Mouse (Mus musculus) ES-Bruce4 (cell line): ENCODE data around the gene 2310079G19Rik. TPM values are rescaled to one million over a fixed set of nuclear protein-coding genes. Genes with fewer than 3 reads are reported as not detected.

Experiments used
- H3K27ac ChIP-seq: 2 replicates; pipeline ENCODE4 v1.5.1; 2012; ENCODE audit warnings: low read length, inconsistent platforms; ENCODE audit not compliant: insufficient read depth
- H3K27me3 ChIP-seq: 2 replicates; pipeline ENCODE4 v1.6.1; 2012; ENCODE audit warnings: mild to moderate bottlenecking, low read length, inconsistent platforms; ENCODE audit not compliant: control insufficient read depth, poor library complexity, insufficient read depth, severe bottlenecking
- H3K36me3 ChIP-seq: 2 replicates; pipeline ENCODE4 v1.6.1; 2012; ENCODE audit warnings: inconsistent platforms, mild to moderate bottlenecking, low read length, moderate library complexity; ENCODE audit not compliant: control insufficient read depth, poor library complexity, insufficient read depth, severe bottlenecking
- H3K4me1 ChIP-seq: one replicate; pipeline ENCODE4 v1.8.1; 2011; ENCODE audit warnings: low read length; ENCODE audit not compliant: control insufficient read depth, insufficient read depth
- H3K4me3 ChIP-seq: 2 replicates; pipeline ENCODE4 v1.5.1; 2011; ENCODE audit warnings: low read depth, mild to moderate bottlenecking, low read length
- H3K9ac ChIP-seq: 2 replicates; pipeline ENCODE4 v1.6.1; 2012; ENCODE audit warnings: low read depth, mild to moderate bottlenecking, inconsistent platforms; ENCODE audit not compliant: poor library complexity, severe bottlenecking
- H3K9me3 ChIP-seq: replicated peaks from 2 replicates; pipeline ENCODE4 v1.6.1; 2012; ENCODE audit warnings: mild to moderate bottlenecking, low read length, inconsistent platforms; ENCODE audit not compliant: control insufficient read depth, poor library complexity, insufficient read depth, severe bottlenecking
- CTCF ChIP-seq: IDR thresholded peaks from one replicate; pipeline ENCODE4 v1.8.1; 2011; ENCODE audit warnings: low read depth, low read length
- EP300 ChIP-seq: IDR thresholded peaks from 2 replicates; pipeline ENCODE4 v1.6.1; 2011; ENCODE audit warnings: low read depth, low read length; ENCODE audit not compliant: insufficient read depth
- POLR2A ChIP-seq: IDR thresholded peaks from one replicate; pipeline ENCODE4 v1.8.1; 2011; ENCODE audit warnings: low read length; ENCODE audit not compliant: insufficient read depth
- polyA plus RNA-seq: library from polyadenylated mRNA; stranded (reverse); fragments of >200 nt; gene quantifications from 2 replicates; pipeline ENCODE4 v1.2.4, GENCODE M21; 2011; ENCODE audit warnings: low read depth; ENCODE audit not compliant: missing spikeins, insufficient read depth, insufficient read length

The 2310079G19Rik gene
- polyA plus RNA-seq, 1 experiment: not detected

DNA sequence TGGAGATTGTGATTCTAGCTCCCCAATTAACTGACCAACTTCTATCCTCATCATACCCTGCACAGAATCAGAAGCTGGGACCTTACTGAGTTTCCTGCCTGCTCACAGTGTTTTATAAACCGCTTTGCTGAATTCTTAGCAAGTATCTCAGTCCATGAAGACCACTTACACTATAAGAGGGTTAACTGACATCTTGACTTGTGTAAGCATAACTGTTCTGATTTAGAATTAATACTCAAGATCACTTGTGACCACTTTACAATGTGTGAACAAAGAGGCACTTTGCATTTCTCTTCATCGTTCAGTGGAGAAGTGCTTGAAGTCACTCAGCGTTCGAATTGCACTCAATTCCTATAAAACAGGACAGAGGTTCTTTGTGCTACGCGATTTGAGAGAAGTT lies 22.9 kb downstream of the 2310079G19Rik start:
- Histone ChIP-seq H3K27ac (no peak overlapping the region), H3K36me3 (no peaks in the 10 kb centered on the region), H3K4me1 (no peaks in the 10 kb centered on the region), H3K9me3 (no peaks in the 10 kb centered on the region), H3K27me3 (no peaks in the 10 kb centered on the region; the same call in 1 of the 2 replicates), H3K4me3 (no peak overlapping the region), H3K9ac (no peak overlapping the region)
- no peak for TF ChIP-seq EP300
- TF ChIP-seq POLR2A: no peak
- TF ChIP-seq CTCF: no peak

DNA sequence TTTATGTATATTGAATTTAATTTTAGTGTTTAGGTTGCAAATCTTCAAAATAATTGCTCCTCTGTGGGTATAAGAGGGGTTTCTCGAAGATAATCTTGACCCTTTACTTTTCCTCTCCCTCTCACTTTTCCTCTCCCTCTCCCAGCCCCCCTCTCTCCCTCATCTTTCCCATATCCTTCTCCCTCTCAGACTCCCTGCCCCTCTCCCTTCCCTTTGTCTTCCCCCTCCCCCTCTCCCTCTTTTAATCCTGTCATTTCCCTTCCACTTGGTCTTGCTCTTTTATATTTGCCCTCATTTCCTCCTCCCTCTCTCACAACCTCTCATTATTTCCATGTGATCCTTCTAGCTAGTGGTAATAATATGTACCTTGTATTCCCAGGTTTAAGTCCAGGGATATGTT lies 25.0 kb downstream of the 2310079G19Rik start:
- no peaks in the 10 kb centered on the region for H3K9me3 ChIP-seq
- no peak overlapping the region for H3K27ac ChIP-seq
- no peaks in the 10 kb centered on the region; the same call in 1 of the 2 replicates for H3K27me3 ChIP-seq
- no peak for TF ChIP-seq EP300
- no peak for TF ChIP-seq POLR2A
- TF ChIP-seq CTCF: no peak
- no peaks in the 10 kb centered on the region for H3K4me1 ChIP-seq
- H3K9ac ChIP-seq: no peak overlapping the region
- H3K4me3 ChIP-seq: no peak overlapping the region
- H3K36me3 ChIP-seq: no peaks in the 10 kb centered on the region

DNA sequence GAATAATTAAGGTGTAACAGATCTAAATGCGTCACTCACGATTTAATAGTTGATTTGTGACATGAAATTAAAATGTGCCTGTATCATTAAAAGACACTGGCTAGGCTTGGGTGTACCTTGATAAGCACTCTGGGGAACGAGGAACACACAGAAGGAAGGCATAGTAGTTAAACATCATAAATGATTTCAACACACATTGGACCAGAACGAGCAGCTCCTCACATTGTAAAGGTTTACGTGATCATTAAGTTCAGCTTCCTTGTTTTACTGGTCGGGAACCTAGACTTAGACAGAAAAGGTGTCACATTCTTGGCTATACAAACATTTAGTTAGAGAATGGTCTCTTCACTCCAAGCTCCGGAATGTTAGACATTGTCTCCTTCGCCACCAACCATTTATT lies 27.2 kb downstream of the 2310079G19Rik start:
- TF ChIP-seq EP300 (no peak), CTCF (no peak), POLR2A (no peak)
- Histone ChIP-seq H3K9ac (no peak overlapping the region), H3K36me3 (no peaks in the 10 kb centered on the region), H3K4me1 (no peaks in the 10 kb centered on the region), H3K4me3 (no peak overlapping the region), H3K9me3 (no peaks in the 10 kb centered on the region), H3K27me3 (no peaks in the 10 kb centered on the region; the same call in 1 of the 2 replicates), H3K27ac (no peak overlapping the region)

DNA sequence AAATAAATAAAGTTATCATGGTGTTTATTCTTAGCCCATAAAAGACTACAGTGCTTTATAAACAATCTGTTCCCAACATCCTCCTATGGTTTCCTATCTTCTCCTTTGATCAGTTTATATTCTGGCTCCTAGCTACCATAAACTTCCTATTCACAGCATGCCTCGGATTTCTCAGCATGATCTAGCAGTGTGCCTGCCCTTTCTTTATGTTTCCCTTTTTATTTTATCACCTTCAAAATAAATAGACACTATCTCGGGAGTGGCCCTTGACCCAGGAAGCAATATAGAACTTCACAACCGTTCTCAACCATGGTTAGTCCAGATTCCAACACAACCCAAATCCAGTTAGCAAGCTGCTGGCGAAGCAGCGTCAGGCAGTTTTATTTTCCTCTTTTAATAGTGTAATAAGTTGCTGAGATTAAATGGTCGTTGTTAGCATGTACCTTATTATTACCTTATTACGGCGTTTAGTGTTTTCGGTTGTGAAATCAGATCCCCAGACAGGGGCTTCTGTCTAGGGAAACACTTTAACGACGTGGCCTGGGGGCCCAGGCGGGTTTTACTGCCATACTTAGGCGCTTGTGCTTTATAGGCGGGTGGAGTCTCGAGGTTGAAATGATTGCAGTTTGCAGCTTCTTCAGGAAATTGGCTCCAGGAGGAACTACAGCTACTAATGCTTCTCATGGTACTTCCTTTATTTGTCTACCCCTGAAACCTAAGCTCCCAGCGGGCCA lies 27.8 kb downstream of the 2310079G19Rik start:
- Histone ChIP-seq H3K27me3 (no peaks in the 10 kb centered on the region; the same call in 1 of the 2 replicates), H3K27ac (no peak overlapping the region), H3K9ac (no peak overlapping the region), H3K4me1 (no peaks in the 10 kb centered on the region), H3K36me3 (no peaks in the 10 kb centered on the region), H3K4me3 (no peak overlapping the region), H3K9me3 (no peaks in the 10 kb centered on the region)
- TF ChIP-seq CTCF (no peak), POLR2A (no peak), EP300 (no peak)

DNA sequence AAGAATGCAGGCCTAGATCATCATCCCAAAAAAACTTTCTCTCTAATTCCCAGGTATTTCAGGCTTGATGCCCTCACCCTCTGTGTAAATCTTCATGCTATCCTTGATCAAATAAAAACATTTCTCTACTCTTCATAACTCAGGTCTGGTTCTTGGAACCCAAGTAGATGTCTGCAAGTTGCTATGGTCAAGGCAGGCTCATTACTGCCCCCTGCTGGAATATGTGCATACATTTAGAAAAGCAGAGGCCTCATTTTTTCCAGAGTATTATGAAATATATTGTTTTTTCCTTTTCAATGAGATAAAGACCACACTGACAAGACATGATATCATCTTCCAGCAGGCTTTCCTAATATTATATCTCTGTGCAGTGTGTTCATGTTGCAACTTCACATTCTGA lies 34.7 kb downstream of the 2310079G19Rik start:
- no peaks in the 10 kb centered on the region for H3K36me3 ChIP-seq
- no peaks in the 10 kb centered on the region for H3K4me1 ChIP-seq
- H3K9me3 ChIP-seq: no peaks in the 10 kb centered on the region
- H3K9ac ChIP-seq: no peak overlapping the region
- TF ChIP-seq CTCF (no peak), POLR2A (no peak), EP300 (no peak)
- H3K27ac ChIP-seq: no peak overlapping the region
- H3K4me3 ChIP-seq: no peak overlapping the region
- H3K27me3 ChIP-seq: no peaks in the 10 kb centered on the region

DNA sequence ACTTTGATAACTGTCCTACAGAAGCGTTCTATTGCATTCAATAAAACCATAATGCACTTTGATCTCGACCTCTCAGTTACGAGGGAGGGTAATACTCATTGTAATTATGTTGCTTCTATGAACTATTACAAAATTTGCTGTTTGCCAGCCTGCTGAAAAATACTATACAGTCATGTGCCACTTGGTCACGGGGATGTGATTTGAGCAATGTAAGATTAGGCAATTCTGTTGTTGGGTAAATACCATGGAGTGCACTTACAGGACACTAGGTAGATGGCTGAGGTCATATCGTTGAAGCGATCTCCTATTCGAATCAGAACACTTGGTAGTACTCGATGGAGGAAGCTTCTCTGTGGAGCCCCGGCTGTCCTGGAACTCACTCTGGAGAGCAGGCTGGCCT lies 44.1 kb downstream of the 2310079G19Rik start:
- Histone ChIP-seq H3K36me3 (no peaks in the 10 kb centered on the region), H3K27me3 (no peaks in the 10 kb centered on the region), H3K27ac (no peak overlapping the region), H3K9ac (no peak overlapping the region), H3K4me3 (no peak overlapping the region), H3K4me1 (no peaks in the 10 kb centered on the region), H3K9me3 (no peaks in the 10 kb centered on the region)
- no peak for TF ChIP-seq POLR2A
- no peak for TF ChIP-seq EP300
- no peak for TF ChIP-seq CTCF

Other genes with a start within 250 kb of the 2310079G19Rik start
- not detected in 2 replicates for gene Cldn17, start 120.7 kb downstream of the 2310079G19Rik start, polyA plus RNA-seq
- not detected in 2 replicates for gene Cldn8, start 64.5 kb downstream of the 2310079G19Rik start, polyA plus RNA-seq
- gene Krtap24-1, start 15.4 kb downstream of the 2310079G19Rik start, polyA plus RNA-seq: not detected in 2 replicates
- not detected in 2 replicates for gene Krtap26-1, start 20.1 kb upstream of the 2310079G19Rik start, polyA plus RNA-seq
- gene Krtap27-1, start 44.0 kb upstream of the 2310079G19Rik start, polyA plus RNA-seq: not detected in 2 replicates
- not detected in 2 replicates for gene 2310061N02Rik, start 80.3 kb upstream of the 2310079G19Rik start, polyA plus RNA-seq
- not detected in 2 replicates for gene Krtap13-1, start 101.2 kb upstream of the 2310079G19Rik start, polyA plus RNA-seq
- gene Krtap13, start 124.0 kb upstream of the 2310079G19Rik start, polyA plus RNA-seq: not detected in 2 replicates
- not detected in 2 replicates for gene 2310034C09Rik, start 131.2 kb upstream of the 2310079G19Rik start, polyA plus RNA-seq
- gene 2310057N15Rik, start 146.5 kb upstream of the 2310079G19Rik start, polyA plus RNA-seq: not detected in 2 replicates
- gene Gm5965, start 150.2 kb upstream of the 2310079G19Rik start, polyA plus RNA-seq: not detected in 2 replicates
- gene Gm20741, start 184.6 kb upstream of the 2310079G19Rik start, polyA plus RNA-seq: not detected in 2 replicates
- not detected in 2 replicates for gene Krtap15, start 192.5 kb upstream of the 2310079G19Rik start, polyA plus RNA-seq
- not detected in 2 replicates for gene Krtap14, start 198.5 kb upstream of the 2310079G19Rik start, polyA plus RNA-seq
- gene Krtap19-1, start 241.7 kb upstream of the 2310079G19Rik start, polyA plus RNA-seq: not detected in 2 replicates
- gene Krtap19-2, start 246.6 kb upstream of the 2310079G19Rik start, polyA plus RNA-seq: not detected in 2 replicates